Mouse (Mus musculus): ENCODE measurements at regions not wholly inside any gene's neighbourhood (a gene's known extent, or its start where the extent isn't known, plus 50 kb on each side); places are given as distances from the start of the nearest gene placed in this dataset.
"Not testable (repeated sequence)": the region's sequence is repeated elsewhere in the genome, so short reads cannot be mapped to it uniquely, and the experiment has no call there.

- DNase-seq: no peak
These were observed 130.6 kb upstream of the Kiz start for GRCm38 (mm10) chr2:146724924-146725555.

DNA sequence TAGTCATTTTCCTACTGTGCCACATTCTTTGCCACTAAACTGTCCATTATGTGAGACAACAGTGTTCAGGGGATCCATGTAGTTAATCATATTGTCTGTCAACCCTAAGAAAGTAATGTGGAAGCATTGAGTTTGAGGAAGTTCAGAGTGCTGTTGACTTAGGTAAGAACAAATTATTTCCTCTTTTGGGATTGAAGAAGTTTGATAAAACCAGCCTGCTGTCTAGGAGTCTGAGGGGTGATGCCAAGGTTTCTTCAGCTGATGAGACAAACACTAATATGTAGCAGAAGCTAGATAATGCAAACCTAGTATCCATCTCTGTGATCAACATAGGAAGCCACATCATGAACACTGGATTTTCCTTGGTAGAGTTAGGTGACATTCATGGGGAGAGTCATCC is 127.0 kb upstream of the Kiz start:
- DNase-seq: no peak

DNA sequence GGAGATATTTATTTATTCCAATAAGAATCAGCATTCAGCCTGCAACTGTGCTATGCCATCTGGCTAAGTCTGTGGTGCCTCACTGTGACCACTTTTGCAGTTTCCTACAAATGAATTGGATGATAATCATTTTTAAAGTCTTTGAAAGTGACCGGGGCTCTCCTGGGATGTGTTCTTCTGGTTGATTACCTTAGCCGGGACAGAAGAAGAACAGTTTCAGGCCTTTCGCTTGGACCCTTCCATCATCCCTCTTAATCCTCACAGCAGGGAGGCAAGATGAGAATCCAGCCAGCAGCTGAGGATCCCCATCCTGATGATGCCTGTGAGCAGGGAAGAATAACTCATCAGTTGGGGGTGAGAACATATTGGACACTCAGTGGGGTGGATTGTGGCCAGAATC is 124.6 kb upstream of the Kiz start:
- DNase-seq: no peak

DNA sequence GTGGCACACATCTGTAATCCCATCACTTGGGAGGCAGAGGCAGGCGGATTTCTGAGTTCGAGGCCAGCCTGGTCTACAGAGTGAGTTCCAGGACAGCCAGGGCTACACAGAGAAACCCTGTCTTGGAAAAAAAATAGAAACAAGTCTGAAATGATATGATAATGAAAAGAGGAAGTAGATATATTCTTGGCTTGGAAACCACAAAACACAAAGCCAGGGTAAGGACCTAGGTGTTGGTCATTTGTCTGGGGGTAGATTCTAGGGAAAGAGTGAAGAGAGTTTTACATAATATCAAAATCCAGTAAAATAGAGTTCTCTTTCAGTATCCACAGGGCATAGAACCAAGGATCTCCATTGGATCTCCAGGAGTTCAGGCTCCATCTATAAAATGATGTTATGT is 122.8 kb upstream of the Kiz start:
- not testable (repeated sequence) for DNase-seq

DNA sequence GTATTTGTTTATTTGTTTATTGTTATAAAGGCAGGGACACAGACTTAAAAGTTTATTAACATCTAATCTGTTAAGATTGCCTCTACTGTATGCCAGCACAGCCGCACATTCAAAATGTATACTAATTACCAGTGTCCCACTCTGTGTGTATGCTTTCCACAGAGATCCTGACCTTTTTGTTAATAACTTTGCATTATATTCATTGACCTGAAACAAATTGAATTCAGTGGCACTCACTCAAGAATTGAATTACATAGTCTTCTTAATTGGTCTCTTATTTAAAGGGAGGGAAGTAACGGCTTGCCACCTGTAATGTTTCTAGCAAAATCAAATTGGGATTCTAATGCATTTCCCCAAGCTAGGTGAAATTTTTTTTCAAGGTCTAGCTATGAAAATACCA is 111.3 kb upstream of the Kiz start:
- no peak for DNase-seq

DNA sequence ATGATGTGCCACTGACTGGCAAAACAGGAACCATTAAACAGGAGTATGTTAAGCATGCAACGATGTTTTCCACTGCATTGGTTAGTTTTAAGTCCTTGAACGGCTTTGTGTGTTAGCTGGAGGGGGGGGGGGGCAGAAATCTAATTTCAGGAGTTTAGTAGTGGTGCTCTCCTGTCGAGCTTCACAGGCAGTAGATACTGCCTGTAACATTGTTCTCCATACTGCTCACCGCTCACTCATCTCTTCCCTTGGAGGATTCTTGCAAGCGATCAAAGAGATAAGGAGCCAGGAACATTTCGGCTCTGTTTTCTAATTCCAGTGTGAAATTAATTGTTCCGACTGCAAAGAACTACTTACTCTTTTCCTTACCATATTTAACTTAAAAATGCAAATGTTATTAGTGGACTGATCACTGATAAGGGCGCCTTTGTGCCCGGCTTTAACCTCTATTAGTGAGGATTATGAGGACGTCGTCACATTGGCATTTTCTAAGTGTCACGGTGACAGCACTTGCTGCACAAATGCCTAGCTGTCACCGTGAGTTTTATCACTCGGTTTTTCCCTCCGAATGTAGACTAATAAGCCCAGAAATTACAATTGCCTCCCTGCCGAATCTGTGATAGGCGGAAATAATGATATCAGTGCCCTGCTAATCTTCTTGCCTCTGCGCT is 110.5 kb upstream of the Kiz start:
- DNase-seq: no peak

GRCm38 (mm10) chr2:146745683-146746047 is 110.0 kb upstream of the Kiz start:
- no peak for DNase-seq

DNA sequence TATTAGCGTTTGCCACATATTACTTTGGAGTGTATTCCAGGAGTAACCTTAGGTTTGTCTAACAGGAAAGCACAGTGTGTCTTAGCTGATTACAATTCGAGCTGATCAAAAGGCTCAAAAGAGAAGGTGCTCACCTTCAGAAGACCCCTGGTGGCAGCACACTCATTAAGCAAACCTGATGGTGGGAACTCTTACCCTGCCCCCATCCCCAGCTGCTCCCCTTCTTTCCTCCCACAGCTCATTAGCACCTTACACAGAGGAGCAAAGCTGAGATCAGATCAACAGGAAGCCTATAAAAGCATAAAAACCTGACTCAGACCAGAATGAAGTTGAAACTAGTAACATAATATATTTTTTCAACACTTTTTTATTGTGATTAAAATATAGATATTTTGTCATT is 101.7 kb upstream of the Kiz start:
- no peak for DNase-seq

- no peak for DNase-seq
These were observed 92.0 kb upstream of the Kiz start for GRCm38 (mm10) chr2:146763522-146764144.

DNA sequence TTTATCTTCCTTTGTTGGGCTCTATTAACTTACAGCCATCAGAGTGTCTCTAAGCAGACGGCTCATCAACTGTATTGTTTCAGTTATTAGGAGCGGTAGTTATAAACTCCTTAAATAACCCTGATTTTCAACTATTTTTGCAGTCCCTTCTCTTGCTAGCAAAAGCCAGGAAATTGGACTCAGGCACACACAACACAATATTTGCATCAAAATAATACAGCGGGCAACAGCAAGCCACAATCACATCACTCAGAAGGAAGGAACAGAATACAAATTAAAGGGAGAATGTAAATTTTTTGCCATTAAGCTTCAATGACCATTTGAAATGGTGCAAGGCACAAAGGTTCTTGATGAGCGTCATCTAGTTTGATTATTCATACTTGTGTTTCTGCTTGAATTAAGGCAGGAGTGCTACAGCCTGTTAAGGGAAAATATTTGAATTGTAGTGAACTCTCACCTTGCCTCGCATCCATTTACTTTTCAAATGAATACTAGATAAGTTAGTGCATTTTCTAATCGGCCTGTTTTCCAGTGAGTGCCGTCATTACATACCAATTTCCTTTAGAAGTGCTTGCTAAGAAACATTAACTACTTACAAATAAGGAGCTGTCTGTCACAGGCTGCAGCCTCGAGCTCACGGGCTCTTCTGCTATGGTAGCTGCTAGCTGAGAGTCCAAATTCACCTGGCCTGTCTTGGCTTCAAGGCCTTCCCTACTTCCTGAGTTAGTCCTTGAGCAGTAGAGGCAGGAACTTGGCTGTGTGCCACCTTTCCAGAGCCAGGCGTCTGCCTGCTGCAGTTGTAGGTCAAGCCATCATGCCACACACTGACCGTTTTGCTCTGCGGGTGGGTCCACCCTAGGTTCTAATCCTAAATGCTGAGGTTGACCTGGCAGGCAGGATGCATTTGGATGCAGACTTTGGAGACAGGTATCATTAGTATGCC is 91.1 kb upstream of the Kiz start:
- DNase-seq: peak; percentile 8 to 9

- DNase-seq: no peak
These were observed 80.8 kb upstream of the Kiz start for GRCm38 (mm10) chr2:146774876-146775275.

DNA sequence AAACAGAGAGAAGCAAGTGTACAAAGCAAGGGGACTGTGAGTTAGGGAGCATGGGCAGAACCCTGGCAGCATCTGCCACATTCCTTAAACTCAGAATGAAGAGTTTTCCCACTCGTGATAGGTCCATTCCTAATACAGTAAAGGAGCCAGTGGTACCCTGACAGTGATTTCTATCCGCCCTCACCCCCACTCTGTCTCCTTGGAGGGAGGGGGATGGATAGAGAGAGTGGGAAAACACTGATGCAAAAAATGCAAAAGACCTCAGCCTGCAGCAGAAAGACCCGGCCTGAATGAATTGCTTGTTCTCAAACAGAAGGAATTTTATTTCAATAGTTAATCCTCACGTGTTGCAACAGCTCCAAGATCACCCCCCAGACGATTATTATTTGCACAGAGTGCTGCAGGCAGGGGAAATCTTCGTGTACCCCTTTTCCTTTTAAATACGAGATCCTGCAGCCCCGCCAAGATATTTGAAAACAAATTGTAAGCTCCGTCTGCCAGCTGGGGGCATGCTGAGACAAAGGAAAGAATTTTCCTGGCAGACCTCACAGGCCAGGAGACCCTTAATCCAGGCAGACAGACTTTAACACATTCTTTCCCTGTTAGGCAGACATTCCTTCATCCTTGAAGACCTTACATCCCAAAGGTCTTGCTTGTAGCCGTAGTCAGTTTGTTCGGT is 68.4 kb upstream of the Kiz start:
- no peak for DNase-seq

DNA sequence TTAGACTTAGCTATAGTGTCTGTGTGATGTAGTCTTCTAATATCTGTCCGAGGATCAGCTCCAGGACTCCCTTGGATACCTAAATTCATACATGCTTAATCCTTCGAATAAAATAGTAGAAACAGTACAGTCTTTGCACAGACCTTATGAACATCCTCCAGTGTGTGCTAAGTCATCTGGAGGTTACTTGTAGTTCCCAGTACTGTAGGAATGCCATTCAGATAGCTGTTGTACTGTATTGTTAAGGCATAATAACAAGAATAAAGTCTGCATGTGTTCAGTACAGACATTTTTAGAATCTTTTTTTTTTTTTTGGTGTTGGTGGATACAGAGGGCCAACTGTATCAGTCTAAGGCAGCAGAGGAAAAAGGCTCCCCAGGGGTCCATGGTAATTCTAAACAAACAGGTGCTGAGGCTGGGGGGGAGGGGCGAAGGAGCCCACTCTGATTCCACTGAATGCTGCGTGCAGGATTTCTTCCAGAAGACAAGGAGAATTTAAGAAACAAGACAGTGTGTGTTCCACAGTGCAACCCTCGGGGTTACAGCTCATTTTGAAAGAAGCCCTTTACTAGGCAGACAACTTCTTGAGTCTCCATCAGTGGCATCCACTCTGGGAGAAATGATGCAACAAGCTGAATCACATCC is 67.7 kb upstream of the Kiz start:
- DNase-seq: no peak

- DNase-seq: no peak
These were observed 62.7 kb upstream of the Kiz start for GRCm38 (mm10) chr2:146792844-146793420.

DNA sequence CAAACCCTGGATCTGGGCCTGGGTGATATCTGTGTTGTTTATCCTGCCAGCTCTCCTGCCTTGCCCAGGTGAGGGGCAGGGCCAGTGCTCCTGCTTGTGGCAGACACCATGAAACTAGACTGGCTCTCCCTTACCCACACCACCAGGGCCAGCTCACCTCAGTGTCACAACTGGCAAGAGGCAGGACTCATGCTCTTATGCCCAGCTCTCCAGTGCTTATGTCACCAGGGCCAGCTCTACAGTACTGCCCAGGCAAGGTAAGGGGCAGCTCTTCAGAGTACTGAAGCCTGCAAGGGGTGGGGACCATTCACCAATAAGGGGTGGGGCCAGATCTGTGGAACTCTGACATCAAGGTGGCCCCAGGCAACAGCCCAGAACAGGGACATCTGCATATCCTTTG is 52.7 kb upstream of the Kiz start:
- DNase-seq: no peak
